Mouse (Mus musculus): Measurements from ENCODE around the gene Ccrl2.

DNA sequence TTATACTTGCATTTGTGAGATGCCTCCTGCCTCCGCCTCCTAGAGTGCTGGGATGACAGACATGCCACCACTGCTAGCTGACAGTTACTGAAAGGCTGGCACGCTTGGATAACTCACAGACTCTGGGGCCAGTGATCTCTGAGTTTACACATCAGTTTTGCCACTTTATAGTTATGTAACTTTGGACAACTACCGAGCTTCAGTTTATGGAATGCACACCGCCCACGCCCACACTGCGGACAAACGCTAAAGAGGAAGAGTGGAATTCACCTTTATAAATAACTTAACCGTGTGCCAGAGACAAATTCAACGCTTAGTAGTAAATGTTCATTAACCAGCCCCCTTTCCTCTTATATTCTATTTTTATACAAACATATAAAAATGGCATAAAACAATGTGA lies 2.4 kb downstream of the Ccrl2 start:
- TF ChIP-seq CTCF (IDR thresholded peaks at IDR 0.05; ENCODE audit: low read depth, low read length) (no peak), TAL1 (conservative IDR thresholded peaks at IDR 0.05; ENCODE audit: low read depth, low read length) (no peak), GATA2 (IDR thresholded peaks at IDR 0.05; ENCODE audit: borderline replicate concordance, low read depth, low read length) (no peak), GATA1 (IDR thresholded peaks at IDR 0.05; ENCODE audit: borderline replicate concordance, low read length) (no peak)

Data from G1E (cell line).